ENCODE assay signal across 22 mouse cellular contexts in the genomic region with DNA sequence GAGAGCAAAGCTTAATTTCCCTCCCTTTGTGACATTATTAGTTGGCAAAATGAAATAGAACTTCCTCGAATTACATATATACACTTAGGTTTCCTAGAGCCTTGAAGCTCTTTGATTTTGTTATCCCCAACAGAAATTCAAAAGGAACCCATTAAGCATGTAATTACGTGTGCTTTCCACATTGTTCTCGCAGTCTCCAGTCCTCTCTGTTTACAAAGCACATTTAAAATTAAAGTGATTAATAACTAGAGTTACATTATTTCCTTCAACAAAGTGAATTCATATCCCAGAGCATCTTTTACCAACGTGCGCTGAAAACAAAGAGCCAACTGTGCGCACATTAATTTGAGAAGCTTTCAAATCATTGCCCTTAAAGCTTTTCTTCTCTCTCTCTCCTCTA.
"Had no signal": no experiment of that assay in that cellular context is flagged by ENCODE, and none has a peak within 500 bp of the region (broad histone marks: within the 10 kb centered on the region; RNA-seq: fewer than 3 reads in every experiment).

No protein-coding gene starts in this region.

- H3K9me3 ChIP-seq: kidney, embryonic 15.5 days; limb, embryonic 12.5 days; limb, embryonic 15.5 days; midbrain, embryonic 13.5 days; neural tube, embryonic 12.5 days had no signal

- H3K27me3 ChIP-seq: kidney, embryonic 15.5 days; limb, embryonic 12.5 days; limb, embryonic 15.5 days; midbrain, embryonic 13.5 days; neural tube, embryonic 12.5 days had no signal

- H3K4me3 ChIP-seq: kidney, embryonic 15.5 days; limb, embryonic 12.5 days; limb, embryonic 15.5 days; midbrain, embryonic 13.5 days; neural tube, embryonic 12.5 days had no signal

- H3K36me3 ChIP-seq: midbrain, embryonic 13.5 days; neural tube, embryonic 12.5 days had no signal

- H3K27ac ChIP-seq: kidney, embryonic 15.5 days; limb, embryonic 12.5 days; liver, embryonic 14.5 days; macrophage; midbrain, embryonic 13.5 days; neural tube, embryonic 12.5 days; stomach, postnatal 0 days had no signal

- ATAC-seq: liver, postnatal 0 days; lung, postnatal 0 days; midbrain, embryonic 13.5 days; midbrain, embryonic 16.5 days had no signal

- H3K4me2 ChIP-seq: kidney, embryonic 15.5 days; limb, embryonic 12.5 days; limb, embryonic 15.5 days; liver, embryonic 11.5 days; lung, embryonic 14.5 days; midbrain, embryonic 13.5 days; neural tube, embryonic 12.5 days had no signal

- H3K9ac ChIP-seq: kidney, embryonic 15.5 days; limb, embryonic 12.5 days; limb, embryonic 15.5 days; liver, embryonic 14.5 days; liver, postnatal 0 days; lung, embryonic 14.5 days; midbrain, embryonic 13.5 days; neural tube, embryonic 12.5 days had no signal

- H3K4me1 ChIP-seq: kidney, embryonic 15.5 days; limb, embryonic 12.5 days; limb, embryonic 15.5 days; midbrain, embryonic 13.5 days; neural tube, embryonic 12.5 days had no signal

- DNase-seq: kidney, adult 8-10 months; kidney, postnatal 10 days; kidney, postnatal 36 days; left cerebral cortex, postnatal 4 days; liver, postnatal 0 days; lung, embryonic 14.5 days; right cerebral cortex, adult 18-20 months; right cerebral cortex, postnatal 14 days; right cerebral cortex, postnatal 4 days; thymus, adult 2 months; thymus, postnatal 14 days had no signal
